17 mouse cellular contexts compared by ENCODE assay signal in genomic region chr8:120331027-120331426, GRCm38 (mm10).
DNase-seq lines count a peak whose midpoint lies in the region; ATAC-seq lines count a peak whose summit lies in the region.
"Had no signal": no experiment of that assay in that cellular context is flagged by ENCODE, and none has a peak within 500 bp of the region (broad histone marks: within the 10 kb centered on the region; RNA-seq: fewer than 3 reads in every experiment).

No protein-coding gene starts in this region.

- peak overlapping the region; percentile 25; the same call in 1 of the 2 replicates for H3K9ac ChIP-seq in heart, embryonic 13.5 days
- no peak overlapping the region for H3K9ac ChIP-seq in midbrain, embryonic 12.5 days (replicated peaks)
- H3K9ac ChIP-seq in midbrain, embryonic 16.5 days (ENCODE audit: low read depth, low read length), result no peak overlapping the region
- peak overlapping the region; percentile 24; the same call in 1 of the 2 replicates for H3K9ac ChIP-seq in embryonic facial prominence, embryonic 12.5 days
- H3K9ac ChIP-seq: hindbrain, embryonic 14.5 days; intestine, embryonic 15.5 days had no signal

- H3K27ac ChIP-seq in heart, embryonic 13.5 days (replicated peaks), result peak overlapping the region; percentile 39; the same call in 1 of the 2 replicates
- 0 out of 2 replicates have a peak overlapping the region, but pooled peaks have one; percentile 25 for H3K27ac ChIP-seq in midbrain, embryonic 12.5 days (replicated peaks)
- H3K27ac ChIP-seq in midbrain, embryonic 16.5 days (ENCODE audit: low read length), result no peak overlapping the region
- H3K27ac ChIP-seq in embryonic facial prominence, embryonic 12.5 days, result peak overlapping the region; percentile 38
- H3K27ac ChIP-seq: heart, adult 2 months; hindbrain, embryonic 14.5 days; intestine, embryonic 15.5 days; kidney, postnatal 0 days; macrophage had no signal

- no peak for ATAC-seq in heart, embryonic 13.5 days (ENCODE audit: extremely low read depth, insufficient number of reproducible peaks, low FRiP score, low TSS enrichment)
- no peak for ATAC-seq in midbrain, embryonic 12.5 days (ENCODE audit: low FRiP score, low read depth)
- no peak for ATAC-seq in midbrain, embryonic 16.5 days
- ATAC-seq in embryonic facial prominence, embryonic 12.5 days (ENCODE audit: insufficient number of reproducible peaks, insufficient read depth, low FRiP score, low TSS enrichment), result no peak
- ATAC-seq: intestine, embryonic 15.5 days had no signal

- intact Hi-C loops in left cerebral cortex, postnatal 10 days (cut with DNase I), result no loop called here

- H3K4me1 ChIP-seq in heart, embryonic 13.5 days, result peaks cover 55% of the 10 kb centered on the region
- peaks cover 53% of the 10 kb centered on the region for H3K4me1 ChIP-seq in midbrain, embryonic 12.5 days
- H3K4me1 ChIP-seq in midbrain, embryonic 16.5 days (ENCODE audit: control insufficient read depth, insufficient read depth, low read length), result peaks cover 24% of the 10 kb centered on the region
- H3K4me1 ChIP-seq in embryonic facial prominence, embryonic 12.5 days, result peaks cover 30% of the 10 kb centered on the region

- DNase-seq in heart, postnatal 4 days, result no peak
- DNase-seq in testis, postnatal 14 days (ENCODE audit: low spot score), result peak; percentile 71
- no peak for DNase-seq in left cerebral cortex, postnatal 10 days (ENCODE audit: extremely low spot score in 1 of 2, low spot score in 2 of 2)
- DNase-seq: cerebellum, postnatal 14 days; embryo, embryonic 11 days; gastrocnemius, postnatal 10 days; liver; lung, adult 2 months had no signal

- no peaks in the 10 kb centered on the region for H3K9me3 ChIP-seq in heart, embryonic 13.5 days
- H3K9me3 ChIP-seq in midbrain, embryonic 12.5 days, result no peaks in the 10 kb centered on the region
- H3K9me3 ChIP-seq in midbrain, embryonic 16.5 days (replicated peaks; ENCODE audit: control insufficient read depth, low read length, poor library complexity, severe bottlenecking), result no peaks in the 10 kb centered on the region
- H3K9me3 ChIP-seq in embryonic facial prominence, embryonic 12.5 days, result no peaks in the 10 kb centered on the region
- H3K9me3 ChIP-seq: intestine, embryonic 15.5 days had no signal

- WGBS in heart, embryonic 13.5 days, result 52% methylated on average over 7 of the region's 7 CpGs
- WGBS in midbrain, embryonic 12.5 days, result 87% methylated on average over 7 of the region's 7 CpGs
- 86% methylated on average over 7 of the region's 7 CpGs for WGBS in midbrain, embryonic 16.5 days
- 66% methylated on average over 7 of the region's 7 CpGs for WGBS in embryonic facial prominence, embryonic 12.5 days

- no peaks in the 10 kb centered on the region for H3K27me3 ChIP-seq in heart, embryonic 13.5 days (replicated peaks)
- H3K27me3 ChIP-seq in midbrain, embryonic 12.5 days, result peaks cover 17% of the 10 kb centered on the region
- H3K27me3 ChIP-seq in midbrain, embryonic 16.5 days (ENCODE audit: control insufficient read depth, insufficient read depth, low read depth, low read length), result no peaks in the 10 kb centered on the region
- H3K27me3 ChIP-seq in embryonic facial prominence, embryonic 12.5 days, result no peaks in the 10 kb centered on the region
- H3K27me3 ChIP-seq: intestine, embryonic 15.5 days had no signal

- no peak overlapping the region for H3K4me2 ChIP-seq in heart, embryonic 13.5 days
- H3K4me2 ChIP-seq in midbrain, embryonic 12.5 days (replicated peaks), result no peak overlapping the region
- no peak overlapping the region for H3K4me2 ChIP-seq in midbrain, embryonic 16.5 days (ENCODE audit: low read length)
- H3K4me2 ChIP-seq in embryonic facial prominence, embryonic 12.5 days (replicated peaks), result no peak overlapping the region
- H3K4me2 ChIP-seq: hindbrain, embryonic 14.5 days; intestine, embryonic 15.5 days had no signal

- no peak overlapping the region for H3K4me3 ChIP-seq in heart, embryonic 13.5 days
- H3K4me3 ChIP-seq in midbrain, embryonic 12.5 days, result no peak overlapping the region
- H3K4me3 ChIP-seq in midbrain, embryonic 16.5 days (ENCODE audit: low read depth, low read length), result no peak overlapping the region
- H3K4me3 ChIP-seq in embryonic facial prominence, embryonic 12.5 days, result no peak overlapping the region
- H3K4me3 ChIP-seq: heart, adult 2 months; intestine, embryonic 15.5 days had no signal

- H3K36me3 ChIP-seq in heart, embryonic 13.5 days, result no peaks in the 10 kb centered on the region
- no peaks in the 10 kb centered on the region for H3K36me3 ChIP-seq in midbrain, embryonic 12.5 days
- no peaks in the 10 kb centered on the region for H3K36me3 ChIP-seq in midbrain, embryonic 16.5 days (ENCODE audit: control insufficient read depth, insufficient read depth, low read length)
- no peaks in the 10 kb centered on the region for H3K36me3 ChIP-seq in embryonic facial prominence, embryonic 12.5 days
- H3K36me3 ChIP-seq: intestine, embryonic 15.5 days had no signal

Comparison
In these comparisons a context has a peak if more than half of its experiments do, and no peak if none do; other contexts are left out.
1. H3K9ac ChIP-seq: peak in heart, embryonic 13.5 days (single experiment) and embryonic facial prominence, embryonic 12.5 days (single experiment); none in midbrain, embryonic 12.5 days (single experiment) and midbrain, embryonic 16.5 days (single experiment).